In the genomic region with DNA sequence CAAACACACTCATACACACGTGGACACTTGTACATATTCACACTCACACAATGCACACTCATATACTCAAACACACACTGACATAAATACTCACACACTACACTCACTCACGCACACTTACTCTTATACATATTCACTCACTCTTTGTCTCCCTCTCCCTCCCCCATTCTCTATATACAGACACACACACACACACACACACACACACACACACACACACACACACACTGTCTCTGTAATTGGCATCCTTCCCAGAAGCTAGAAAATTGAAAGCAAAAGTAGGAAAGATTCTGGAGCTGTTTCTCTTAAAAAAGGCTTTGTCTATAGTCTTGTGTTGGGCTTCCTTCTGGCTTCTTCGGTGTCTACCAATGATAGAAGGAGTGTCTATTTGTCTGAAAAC, we compare ENCODE assay signal across 9 mouse cellular contexts. TPM values are rescaled to one million over a fixed set of nuclear protein-coding genes. Genes with fewer than 3 reads are reported as not detected.
DNase-seq lines count a peak whose midpoint lies in the region; ATAC-seq and TF ChIP-seq lines count a peak whose summit lies in the region.
"Had no signal": no experiment of that assay in that cellular context is flagged by ENCODE, and none has a peak within 500 bp of the region (broad histone marks: within the 10 kb centered on the region; RNA-seq: fewer than 3 reads in every experiment).

No protein-coding gene starts in this region.

- 0 out of 2 replicates have a peak, but pooled peaks have one; percentile 34 for ATAC-seq in intestine, embryonic 14.5 days (replicated peaks; ENCODE audit: low FRiP score, low TSS enrichment, low read depth)
- ATAC-seq in intestine, postnatal 0 days: no peak
- no peak; the same call in 1 of the 2 replicates for ATAC-seq in kidney, embryonic 16.5 days (ENCODE audit: low FRiP score, low TSS enrichment)

- no peak for TF ChIP-seq EP300 in CH12.LX (IDR thresholded peaks at IDR 0.05; ENCODE audit: low read length)

- H3K4me2 ChIP-seq in intestine, embryonic 14.5 days (ENCODE audit: low read length): no peak overlapping the region
- H3K4me2 ChIP-seq in intestine, postnatal 0 days (replicated peaks; ENCODE audit: low read depth): no peak overlapping the region
- H3K4me2 ChIP-seq in CH12.LX (ENCODE audit: insufficient read depth, low read depth, poor library complexity, severe bottlenecking): peak overlapping the region; percentile 33; the same call in 1 of the 2 replicates
- H3K4me2 ChIP-seq in kidney, embryonic 16.5 days (replicated peaks; ENCODE audit: low read depth, low read length): no peak overlapping the region
- H3K4me2 ChIP-seq: hindbrain, embryonic 15.5 days had no signal

- H3K4me1 ChIP-seq in intestine, embryonic 14.5 days (replicated peaks; ENCODE audit: control insufficient read depth, insufficient read depth, low read length): peaks cover 7% of the 10 kb centered on the region; the same call in 1 of the 2 replicates
- H3K4me1 ChIP-seq in intestine, postnatal 0 days (replicated peaks; ENCODE audit: control insufficient read depth, insufficient read depth, low read length): no peaks in the 10 kb centered on the region
- H3K4me1 ChIP-seq in CH12.LX (ENCODE audit: control insufficient read depth in 1 of 2, insufficient read depth in 2 of 2): 0 out of 4 replicates have a peak, but pooled peaks cover 0 to 2% of the 10 kb centered on the region in 2 experiments
- H3K4me1 ChIP-seq in kidney, embryonic 16.5 days (ENCODE audit: insufficient read depth, low read length): peaks cover 6% of the 10 kb centered on the region; the same call in 1 of the 2 replicates
- H3K4me1 ChIP-seq: hindbrain, embryonic 15.5 days had no signal

- in situ Hi-C loops in CH12.LX (cut with MboI; ENCODE audit: low pct_ligation_motif_present, low pct_unique_long_range_greater_than_20kb, low sequenced_read_pairs): no loop called here

- H3K9me3 ChIP-seq in intestine, embryonic 14.5 days (ENCODE audit: control insufficient read depth, low read length): no peaks in the 10 kb centered on the region
- H3K9me3 ChIP-seq in intestine, postnatal 0 days (ENCODE audit: control insufficient read depth): no peaks in the 10 kb centered on the region
- no peaks in the 10 kb centered on the region for H3K9me3 ChIP-seq in CH12.LX (replicated peaks; ENCODE audit: low read length)
- no peaks in the 10 kb centered on the region for H3K9me3 ChIP-seq in kidney, embryonic 16.5 days (ENCODE audit: low read length)
- H3K9me3 ChIP-seq: hindbrain, embryonic 15.5 days had no signal

- TF ChIP-seq CTCF in intestine, postnatal 0 days (IDR thresholded peaks at IDR 0.05; ENCODE audit: low read depth): no peak
- no peak for TF ChIP-seq CTCF in CH12.LX (conservative IDR thresholded peaks at IDR 0.05 in 1 of 2, IDR thresholded peaks at IDR 0.05 in 1 of 2; ENCODE audit: low read depth in 2 of 2, low read length in 2 of 2)
- no peak for TF ChIP-seq CTCF in brain, embryonic 14.5 days (IDR thresholded peaks at IDR 0.05; ENCODE audit: borderline replicate concordance, extremely low read depth, insufficient read depth, insufficient read length)

- H3K79me2 ChIP-seq in CH12.LX (replicated peaks; ENCODE audit: control insufficient read depth, extremely low read depth, insufficient read depth, poor library complexity, severe bottlenecking): no peaks in the 10 kb centered on the region

- H3K4me3 ChIP-seq in intestine, embryonic 14.5 days (ENCODE audit: low read depth, low read length): no peak overlapping the region
- H3K4me3 ChIP-seq in intestine, postnatal 0 days (ENCODE audit: low read depth, low read length): no peak overlapping the region
- H3K4me3 ChIP-seq in CH12.LX (replicated peaks in 1 of 3; ENCODE audit: low read depth in 2 of 3, low read length in 2 of 3, poor library complexity in 1 of 3): no peak overlapping the region
- H3K4me3 ChIP-seq in kidney, embryonic 16.5 days (ENCODE audit: low read length): no peak overlapping the region
- H3K4me3 ChIP-seq: hindbrain, embryonic 15.5 days had no signal

- WGBS in intestine, embryonic 14.5 days: 48% methylated on average over 3 of the region's 3 CpGs
- 48% methylated on average over 3 of the region's 3 CpGs for WGBS in intestine, postnatal 0 days
- WGBS in kidney, embryonic 16.5 days: 61% methylated on average over 3 of the region's 3 CpGs

- DNase-seq in intestine, embryonic 14.5 days (ENCODE audit: low spot score): no peak
- no peak for DNase-seq in CH12.LX (ENCODE audit: extremely low read depth)
- peak; percentile 55 for DNase-seq in brain, embryonic 14.5 days (ENCODE audit: low read depth)
- no peak for DNase-seq in cerebellum, postnatal 4 days (ENCODE audit: low spot score in 2 of 2)
- no peak for DNase-seq in left cerebral cortex, adult 18-20 months (ENCODE audit: low spot score in 2 of 2)
- DNase-seq in spleen, postnatal 36 days (ENCODE audit: low spot score in 2 of 2): no peak

- dilution Hi-C loops in CH12.LX (cut with MboI; ENCODE audit: extremely low pct_ligation_motif_present, extremely low pct_unique_long_range_greater_than_20kb, low sequenced_read_pairs): no loop called here

- TF ChIP-seq POLR2A in CH12.LX (IDR thresholded peaks at IDR 0.05; ENCODE audit: low read depth, low read length): no peak
- no peak for TF ChIP-seq POLR2A in brain, embryonic 14.5 days (IDR thresholded peaks at IDR 0.05; ENCODE audit: borderline replicate concordance, extremely low read depth, insufficient read depth, insufficient read length, poor library complexity, severe bottlenecking)

- TF ChIP-seq RAD21 in CH12.LX (IDR thresholded peaks at IDR 0.05; ENCODE audit: low read depth, low read length): no peak

- no peaks in the 10 kb centered on the region for H3K27me3 ChIP-seq in intestine, embryonic 14.5 days (replicated peaks; ENCODE audit: control insufficient read depth, insufficient read depth, low read length)
- H3K27me3 ChIP-seq in intestine, postnatal 0 days (replicated peaks; ENCODE audit: control insufficient read depth, insufficient read depth, low read length): no peaks in the 10 kb centered on the region
- H3K27me3 ChIP-seq in CH12.LX (replicated peaks): no peaks in the 10 kb centered on the region
- no peaks in the 10 kb centered on the region for H3K27me3 ChIP-seq in kidney, embryonic 16.5 days (ENCODE audit: insufficient read depth, low read length)
- H3K27me3 ChIP-seq: hindbrain, embryonic 15.5 days had no signal

- no peak overlapping the region for H3K9ac ChIP-seq in intestine, embryonic 14.5 days (ENCODE audit: low read length)
- no peak overlapping the region for H3K9ac ChIP-seq in intestine, postnatal 0 days (ENCODE audit: low read depth, low read length)
- no peak overlapping the region for H3K9ac ChIP-seq in CH12.LX (ENCODE audit: insufficient read depth, low read depth)
- H3K9ac ChIP-seq in kidney, embryonic 16.5 days (replicated peaks; ENCODE audit: low read length): no peak overlapping the region
- H3K9ac ChIP-seq: hindbrain, embryonic 15.5 days had no signal

- peak overlapping the region; percentile 74 for H3K27ac ChIP-seq in intestine, embryonic 14.5 days (ENCODE audit: low read depth)
- no peak overlapping the region for H3K27ac ChIP-seq in intestine, postnatal 0 days (ENCODE audit: low read depth, low read length)
- H3K27ac ChIP-seq in CH12.LX (ENCODE audit: insufficient read depth, low read depth): no peak overlapping the region
- H3K27ac ChIP-seq in kidney, embryonic 16.5 days (ENCODE audit: low read length): peak overlapping the region; percentile 63
- H3K27ac ChIP-seq: hindbrain, embryonic 15.5 days had no signal

- no peaks in the 10 kb centered on the region for H3K36me3 ChIP-seq in intestine, embryonic 14.5 days (ENCODE audit: control insufficient read depth, insufficient read depth, low read length)
- no peaks in the 10 kb centered on the region for H3K36me3 ChIP-seq in intestine, postnatal 0 days (ENCODE audit: control insufficient read depth, insufficient read depth)
- no peaks in the 10 kb centered on the region for H3K36me3 ChIP-seq in CH12.LX (replicated peaks in 1 of 2; ENCODE audit: control insufficient read depth in 1 of 2, insufficient read depth in 1 of 2, low read length in 1 of 2)
- no peaks in the 10 kb centered on the region for H3K36me3 ChIP-seq in kidney, embryonic 16.5 days (ENCODE audit: insufficient read depth, low read length)
- H3K36me3 ChIP-seq: hindbrain, embryonic 15.5 days had no signal

TF ChIP-seq in CH12.LX, 34 proteins besides CTCF, POLR2A, EP300 and RAD21:
- TF ChIP-seq SIN3A (IDR thresholded peaks at IDR 0.05; ENCODE audit: low read length) (no peak), JUND (conservative IDR thresholded peaks at IDR 0.05; ENCODE audit: low read depth, low read length) (no peak), NRF1 (IDR thresholded peaks at IDR 0.05; ENCODE audit: low read depth, low read length) (no peak), SMC3 (IDR thresholded peaks at IDR 0.05; ENCODE audit: low read depth, low read length) (no peak), BHLHE40 (IDR thresholded peaks at IDR 0.05; ENCODE audit: low read depth, low read length) (no peak), MYC (IDR thresholded peaks at IDR 0.05; ENCODE audit: low read depth, low read length) (no peak), CHD2 (IDR thresholded peaks at IDR 0.05; ENCODE audit: low read length) (no peak), ZMIZ1 (IDR thresholded peaks at IDR 0.05; ENCODE audit: low read depth, low read length) (no peak), PAX5 (IDR thresholded peaks at IDR 0.05; ENCODE audit: low read length) (no peak)

RNA-seq across cellular contexts. Expression of a gene that starts 34.5 kb away (rescaled TPM):
- 9.0 and 9.9 TPM in 2 replicates for polyA plus RNA-seq in intestine, embryonic 14.5 days (2014; fragmentation: Nextera tagmentation; extraction: Ambion mirVana)
- 0.78 TPM in 2 replicates for polyA plus RNA-seq in intestine, postnatal 0 days (2015; fragmentation: Nextera tagmentation; extraction: Ambion mirVana)
- not detected in 2 replicates for total RNA-seq in CH12.LX (2012; rRNA removed)
- total RNA-seq in CH12.LX (2014; rRNA removed): not detected in 2 replicates
- not detected in 2 replicates for polyA plus RNA-seq in CH12.LX (2012; ENCODE audit: insufficient read length, low read depth)
- polyA plus RNA-seq in brain, embryonic 14.5 days (2012; rRNA removed): 7.7 and 8.6 TPM in 2 replicates
- 2.7 and 2.9 TPM in 2 replicates for polyA plus RNA-seq in kidney, embryonic 16.5 days (2015; fragmentation: Nextera tagmentation; extraction: Ambion mirVana)
- total RNA-seq in left cerebral cortex, adult 18-20 months (2021): 1 to 10 TPM; 6.1 to 6.7 TPM

Comparison
In these comparisons a context has a peak if more than half of its experiments do, and no peak if none do; other contexts are left out.
1. H3K27ac ChIP-seq: peak in intestine, embryonic 14.5 days (single experiment) and kidney, embryonic 16.5 days (single experiment); none in intestine, postnatal 0 days (single experiment) and CH12.LX (single experiment).